Mouse (Mus musculus) mouse embryonic stem cell (cell line): Measurements from ENCODE around the gene Cela2a.

Experiments
- in situ Hi-C, 2 experiments: fragments of 300-500 bp; cut with MboI; formaldehyde crosslinking; loops; 1 replicate in 1 of 2; 3 replicates in 1 of 2; pipeline ENCODE4 v1.14.3; 2019 to 2020; ENCODE audit warnings: low sequenced_read_pairs in 2 of 2, low pct_unique_long_range_greater_than_20kb in 1 of 2, mixed read lengths in 1 of 2; ENCODE audit not compliant: unreplicated experiment in 1 of 2

Cela2a gene

GRCm38 (mm10) chr4:141861591-141862295 lies 35.8 kb upstream of the Cela2a start:
- in situ Hi-C loops = loop anchor here in 1 of 2 experiments (5.0 kb wide), 1 partner anchor 96 kb away; no protein-coding TSS in a partner anchor

GRCm38 (mm10) chr4:141860246-141860841 lies 34.4 kb upstream of the Cela2a start:
- in situ Hi-C loops = loop anchor here in 1 of 2 experiments (5.0 kb wide), 1 partner anchor 97 kb away; no protein-coding TSS in a partner anchor

GRCm38 (mm10) chr4:141859351-141859750 lies 33.4 kb upstream of the Cela2a start:
- in situ Hi-C loops = no loop called here

GRCm38 (mm10) chr4:141858501-141858900 lies 32.5 kb upstream of the Cela2a start:
- in situ Hi-C loops = no loop called here

DNA sequence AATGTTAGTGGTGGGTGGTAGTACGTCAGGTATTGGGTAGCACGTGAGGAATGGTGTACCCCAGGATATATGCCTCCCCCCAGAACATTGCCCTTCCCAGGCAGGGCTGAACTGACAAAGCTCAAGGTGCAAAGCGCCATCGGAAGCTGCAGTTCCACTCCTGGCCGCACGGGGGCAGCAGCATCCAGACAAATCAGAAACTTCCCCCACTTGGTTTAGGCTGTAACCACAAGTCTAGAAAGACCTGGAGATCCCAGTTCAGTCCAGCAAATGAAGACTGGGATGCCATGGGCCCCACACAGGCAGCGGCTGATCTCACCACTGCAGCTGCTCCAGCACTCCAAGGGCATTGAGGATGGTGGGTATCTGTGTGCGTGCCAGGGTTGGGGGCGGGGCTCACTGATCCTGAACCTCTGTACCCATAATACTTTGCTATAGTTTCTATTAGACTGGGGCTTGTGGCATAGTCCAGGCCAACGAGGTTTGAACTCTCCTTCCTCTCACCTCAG lies 31.5 kb upstream of the Cela2a start:
- in situ Hi-C loops = no loop called here

GRCm38 (mm10) chr4:141853437-141853836 lies 27.5 kb upstream of the Cela2a start:
- in situ Hi-C loops = no loop called here

DNA sequence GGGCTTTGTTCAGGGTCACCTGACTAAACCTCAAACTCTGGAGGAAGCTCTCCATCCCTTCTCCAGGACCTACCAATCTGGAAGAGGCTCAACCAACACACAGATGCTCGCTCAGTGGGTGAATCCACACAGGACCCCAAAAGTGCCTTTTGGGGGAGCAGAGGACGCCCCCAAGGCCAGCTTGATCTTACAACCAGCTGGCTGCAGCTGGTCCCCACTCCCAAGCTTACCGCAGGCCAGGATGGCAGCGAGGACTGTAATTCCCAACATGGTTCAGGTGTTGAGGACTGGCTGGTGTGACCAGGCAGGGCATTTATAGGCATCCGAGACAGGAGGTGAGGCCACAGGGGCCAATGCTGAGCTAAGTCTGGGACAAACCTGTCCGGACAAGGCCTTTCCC lies 20.0 kb upstream of the Cela2a start, which contains the start of gene Ctrc:
Gene Ctrc (minus strand): TSS at position 361 of the 400 bp plus-strand sequence.
- in situ Hi-C loops = no loop called here

DNA sequence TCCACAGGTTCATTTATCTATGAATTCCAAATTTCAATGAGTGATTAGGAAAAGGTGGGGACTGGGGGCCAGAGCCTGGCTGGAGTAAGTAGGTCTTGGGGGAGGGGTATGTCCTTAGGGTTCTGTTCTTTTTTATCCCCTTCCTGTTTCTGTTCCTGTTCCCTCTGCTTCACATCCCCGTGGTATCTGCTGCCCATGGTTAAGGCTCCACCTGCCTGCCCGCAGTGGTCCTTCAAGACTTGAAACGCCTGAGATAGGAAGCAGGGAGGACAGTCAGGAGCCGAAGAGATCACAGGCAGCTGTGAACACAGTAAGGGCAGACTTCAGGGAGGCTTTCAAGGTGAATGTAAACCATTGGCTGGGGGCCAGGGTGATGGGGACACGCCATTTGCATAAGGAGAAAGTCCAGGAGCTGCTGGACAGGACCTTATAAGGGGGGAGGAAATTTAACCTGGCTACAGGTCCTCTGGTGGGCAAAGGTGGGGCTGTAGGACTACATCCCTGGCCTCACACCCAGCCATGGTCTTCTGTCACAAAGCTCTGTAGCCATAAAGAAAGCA lies 8.7 kb upstream of the Cela2a start:
- in situ Hi-C loops = no loop called here

- in situ Hi-C loops = no loop called here
Measured at GRCm38 (mm10) chr4:141833911-141834310, 8.0 kb upstream of the Cela2a start.

GRCm38 (mm10) chr4:141831361-141831760 lies 5.4 kb upstream of the Cela2a start:
- in situ Hi-C loops = no loop called here

DNA sequence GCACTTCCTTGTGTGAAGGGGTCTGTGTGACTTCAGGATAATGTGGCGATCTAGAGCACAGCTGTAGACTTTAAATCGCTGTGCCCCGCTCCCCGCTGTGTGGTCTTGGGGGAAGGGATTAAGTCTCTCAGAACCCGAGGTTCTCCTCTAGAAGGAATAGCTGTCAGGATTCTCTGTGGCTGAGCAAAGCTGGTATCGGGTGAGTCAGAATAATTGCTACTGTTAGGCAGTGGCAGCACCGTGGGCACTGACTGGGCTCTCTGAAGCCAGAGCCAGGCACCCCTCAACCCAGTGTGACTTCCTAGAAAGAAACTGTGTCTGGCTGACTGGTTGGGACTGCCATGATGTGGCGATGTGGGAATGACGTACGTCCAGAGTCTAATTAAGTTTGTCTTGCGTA lies 4.4 kb upstream of the Cela2a start:
- in situ Hi-C loops = no loop called here

GRCm38 (mm10) chr4:141828177-141828576 lies 2.2 kb upstream of the Cela2a start:
- in situ Hi-C loops = no loop called here

GRCm38 (mm10) chr4:141827401-141827800 lies 1.4 kb upstream of the Cela2a start:
- in situ Hi-C loops = no loop called here

DNA sequence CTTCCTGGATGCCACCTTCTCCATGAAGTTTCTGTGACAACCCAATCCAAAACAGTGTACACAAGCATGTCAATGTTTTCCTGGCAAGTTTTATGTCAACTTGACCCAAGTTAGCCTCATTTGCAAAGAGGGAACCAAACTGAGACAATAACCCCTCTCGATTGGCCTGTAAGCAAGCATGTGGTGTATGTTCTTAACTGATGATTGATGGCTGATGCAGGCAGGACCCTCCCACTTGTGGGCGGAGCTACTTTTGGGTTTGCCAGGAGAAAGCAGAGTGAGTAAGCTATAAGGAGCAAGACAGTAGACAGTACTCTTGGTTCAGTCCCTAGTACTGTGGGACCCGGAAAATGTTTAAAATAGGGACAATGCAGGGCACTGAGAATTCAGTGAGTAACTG lies 3.0 kb downstream of the Cela2a start:
- in situ Hi-C loops = no loop called here

GRCm38 (mm10) chr4:141822089-141822488 lies 3.9 kb downstream of the Cela2a start:
- in situ Hi-C loops = no loop called here

GRCm38 (mm10) chr4:141821178-141821577 lies 4.8 kb downstream of the Cela2a start:
- in situ Hi-C loops = no loop called here

- in situ Hi-C loops = no loop called here
Measured at GRCm38 (mm10) chr4:141819316-141819715, 6.6 kb downstream of the Cela2a start.

DNA sequence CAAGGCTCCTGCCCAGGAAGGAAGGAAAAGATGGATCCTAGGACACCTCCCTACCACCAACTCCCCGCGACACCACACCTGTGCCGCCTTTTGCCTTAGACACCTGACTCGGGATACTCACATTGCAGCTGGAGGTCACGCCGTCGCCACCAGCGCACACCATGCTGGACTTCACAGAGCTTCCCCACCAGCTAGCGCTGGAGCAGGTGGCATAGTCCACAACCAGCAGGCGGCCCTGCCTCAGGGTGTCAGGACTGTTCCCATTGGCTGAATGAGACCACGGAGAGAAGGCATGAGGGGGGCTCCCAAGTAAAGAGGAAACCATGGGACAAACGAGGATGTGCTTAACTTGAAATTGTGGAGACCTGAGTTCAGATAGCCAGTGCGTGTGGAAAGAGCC lies 7.1 kb downstream of the Cela2a start:
- in situ Hi-C loops = no loop called here

DNA sequence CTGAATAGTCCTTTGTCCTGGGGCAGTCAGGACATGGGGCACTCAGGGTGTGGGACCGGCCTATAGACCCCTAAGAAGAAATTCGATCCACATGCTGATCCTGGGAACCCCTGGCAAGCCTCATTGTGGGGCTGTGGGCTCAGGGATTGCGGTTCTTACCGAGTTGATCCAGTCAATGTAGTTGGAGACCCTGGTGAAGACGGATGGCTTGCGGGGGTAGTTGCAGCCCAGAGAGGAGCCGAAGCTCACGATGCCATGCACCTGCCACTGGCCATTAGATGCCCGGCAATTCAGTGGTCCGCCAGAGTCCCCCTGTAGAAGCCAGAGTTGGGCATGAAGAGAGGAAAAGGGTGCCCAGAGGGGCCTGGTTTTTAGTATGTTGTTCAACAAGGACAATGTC lies 8.3 kb downstream of the Cela2a start:
- in situ Hi-C loops = no loop called here
